Mouse (Mus musculus) stomach, embryonic 15.5 days (tissue): ENCODE measurements around the gene Mief1. TPM values are rescaled to one million over a fixed set of nuclear protein-coding genes. Genes with fewer than 3 reads are reported as not detected.

Experiments
- ATAC-seq: fragments of 200-750 bp; cut with Nextera tagmentation; 2 replicates; pipeline ENCODE4 v1.8.0; 2017; ENCODE audit warnings: low read depth, moderate number of reproducible peaks, moderate TSS enrichment; ENCODE audit not compliant: insufficient read depth, low FRiP score
- H3K27ac ChIP-seq: fragments of 300-500 bp; sonication (generic); 2 replicates; pipeline ENCODE4 v1.5.1; 2015; ENCODE audit warnings: mild to moderate bottlenecking, inconsistent platforms
- H3K27me3 ChIP-seq: fragments of 300-500 bp; sonication (generic); replicated peaks from 2 replicates; pipeline ENCODE4 v1.6.1; 2015; ENCODE audit warnings: inconsistent platforms
- H3K36me3 ChIP-seq: fragments of 300-500 bp; sonication (generic); 2 replicates; pipeline ENCODE4 v1.6.1; 2015; ENCODE audit warnings: inconsistent platforms
- H3K4me1 ChIP-seq: fragments of 300-500 bp; sonication (generic); 2 replicates; pipeline ENCODE4 v1.6.1; 2015; ENCODE audit warnings: inconsistent platforms
- H3K4me2 ChIP-seq: fragments of 300-500 bp; sonication (generic); 2 replicates; pipeline ENCODE4 v1.6.1; 2015; ENCODE audit warnings: mild to moderate bottlenecking, inconsistent platforms
- H3K4me3 ChIP-seq: fragments of 300-500 bp; sonication (generic); replicated peaks from 2 replicates; pipeline ENCODE4 v1.5.1; 2015; ENCODE audit warnings: inconsistent platforms
- H3K9ac ChIP-seq: fragments of 300-500 bp; sonication (generic); 2 replicates; pipeline ENCODE4 v1.6.1; 2015; ENCODE audit warnings: inconsistent platforms
- H3K9me3 ChIP-seq: fragments of 300-500 bp; sonication (generic); 2 replicates; pipeline ENCODE4 v1.6.1; 2016; ENCODE audit warnings: inconsistent platforms
- WGBS: fragments of 180-500 bp; shearing (Covaris S2); methylation state at CpG from one replicate; pipeline ENCODE4 v1.1.7; 2015; 5-methylcytosine and 5-hydroxymethylcytosine counted together
- polyA plus RNA-seq: library from polyadenylated mRNA; unstranded; fragments of >200 nt; fragmentation: Nextera tagmentation; extraction: Ambion mirVana; gene quantifications from 2 replicates; pipeline ENCODE4 v1.2.1, GENCODE M21; 2015

Gene Mief1
- polyA plus RNA-seq, 1 experiment from 2014 or later, result 28.2 TPM

DNA sequence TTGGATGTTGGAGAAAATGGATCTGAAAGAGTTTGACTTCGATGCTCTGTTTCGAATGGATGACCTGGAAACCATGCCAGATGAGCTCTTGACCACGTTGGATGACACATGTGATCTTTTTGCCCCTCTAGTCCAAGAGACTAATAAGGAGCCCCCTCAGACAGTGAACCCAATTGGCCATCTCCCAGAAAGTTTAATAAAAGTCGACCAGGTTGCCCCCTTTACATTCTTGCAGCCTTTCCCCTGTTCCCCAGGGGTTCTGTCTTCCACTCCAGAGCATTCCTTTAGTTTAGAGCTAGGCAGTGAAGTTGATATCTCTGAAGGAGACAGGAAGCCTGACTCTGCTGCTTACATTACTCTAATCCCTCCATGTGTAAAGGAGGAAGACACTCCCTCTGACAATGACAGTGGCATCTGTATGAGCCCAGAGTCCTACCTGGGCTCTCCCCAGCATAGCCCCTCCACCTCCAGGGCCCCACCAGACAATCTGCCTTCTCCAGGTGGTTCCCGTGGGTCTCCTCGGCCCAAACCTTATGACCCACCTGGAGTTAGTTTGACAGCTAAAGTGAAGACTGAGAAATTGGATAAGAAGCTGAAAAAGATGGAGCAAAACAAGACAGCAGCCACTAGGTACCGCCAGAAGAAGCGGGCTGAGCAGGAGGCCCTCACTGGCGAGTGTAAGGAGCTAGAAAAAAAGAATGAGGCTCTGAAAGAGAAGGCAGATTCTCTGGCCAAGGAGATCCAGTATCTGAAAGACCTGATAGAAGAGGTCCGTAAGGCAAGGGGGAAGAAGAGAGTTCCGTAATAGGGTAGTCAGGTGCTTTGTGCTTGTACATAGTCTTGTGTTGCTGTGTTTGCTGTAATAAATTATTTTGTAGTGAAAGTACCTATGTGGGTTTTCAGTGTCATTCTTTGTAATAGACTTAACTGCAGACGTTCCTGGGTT, 23.1 kb downstream of the Mief1 start:
- peak overlapping the region; percentile 100 for H3K9ac ChIP-seq
- H3K27ac ChIP-seq, result peak overlapping the region; percentile 97
- ATAC-seq, result no peak
- H3K4me1 ChIP-seq, result peaks cover 32% of the 10 kb centered on the region
- H3K9me3 ChIP-seq, result no peaks in the 10 kb centered on the region
- no peaks in the 10 kb centered on the region for H3K27me3 ChIP-seq
- H3K4me3 ChIP-seq, result peak overlapping the region; percentile 97
- peaks cover 23% of the 10 kb centered on the region for H3K36me3 ChIP-seq
- WGBS, result 48% methylated on average over 12 of the region's 12 CpGs
- H3K4me2 ChIP-seq, result peak overlapping the region; percentile 84

DNA sequence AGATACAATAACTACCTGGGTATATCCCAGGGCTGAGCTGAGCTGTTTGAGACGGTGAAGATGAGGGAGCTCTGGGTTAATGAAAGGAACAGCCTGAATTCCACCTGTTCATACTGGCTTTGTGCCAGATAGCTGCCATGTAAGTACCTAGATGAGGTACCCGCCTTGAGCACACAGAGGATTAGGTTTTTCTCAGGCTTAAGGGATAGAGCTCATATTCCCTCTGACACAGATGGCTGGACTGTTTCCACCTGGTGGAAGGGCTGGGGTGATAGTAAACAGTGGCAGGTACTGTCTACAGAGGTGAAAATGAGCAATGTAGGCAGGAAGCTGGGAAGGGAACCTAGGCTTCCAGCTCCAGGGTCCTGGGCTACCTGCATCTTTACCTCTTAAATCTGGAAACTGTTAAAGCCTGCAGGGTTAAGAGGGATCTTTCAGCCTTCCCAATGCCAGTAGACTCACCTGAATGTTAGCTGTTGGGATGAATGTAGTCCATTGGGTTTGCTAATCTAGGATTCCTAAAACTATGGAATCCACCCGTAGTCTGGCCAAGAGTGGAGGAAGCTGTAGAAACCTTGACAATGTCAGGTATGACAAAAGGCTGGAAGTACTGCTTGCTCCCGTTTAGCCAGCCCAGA, 23.9 kb downstream of the Mief1 start:
- ATAC-seq, result no peak
- Histone ChIP-seq H3K9me3 (no peaks in the 10 kb centered on the region), H3K9ac (0 out of 2 replicates have a peak overlapping the region, but pooled peaks have one; percentile 8), H3K36me3 (peaks cover 23% of the 10 kb centered on the region), H3K27me3 (no peaks in the 10 kb centered on the region), H3K27ac (peak overlapping the region; percentile 97), H3K4me2 (peak overlapping the region; percentile 84), H3K4me3 (no peak overlapping the region), H3K4me1 (peaks cover 36% of the 10 kb centered on the region)
- 17% methylated on average over 4 of the region's 4 CpGs for WGBS

DNA sequence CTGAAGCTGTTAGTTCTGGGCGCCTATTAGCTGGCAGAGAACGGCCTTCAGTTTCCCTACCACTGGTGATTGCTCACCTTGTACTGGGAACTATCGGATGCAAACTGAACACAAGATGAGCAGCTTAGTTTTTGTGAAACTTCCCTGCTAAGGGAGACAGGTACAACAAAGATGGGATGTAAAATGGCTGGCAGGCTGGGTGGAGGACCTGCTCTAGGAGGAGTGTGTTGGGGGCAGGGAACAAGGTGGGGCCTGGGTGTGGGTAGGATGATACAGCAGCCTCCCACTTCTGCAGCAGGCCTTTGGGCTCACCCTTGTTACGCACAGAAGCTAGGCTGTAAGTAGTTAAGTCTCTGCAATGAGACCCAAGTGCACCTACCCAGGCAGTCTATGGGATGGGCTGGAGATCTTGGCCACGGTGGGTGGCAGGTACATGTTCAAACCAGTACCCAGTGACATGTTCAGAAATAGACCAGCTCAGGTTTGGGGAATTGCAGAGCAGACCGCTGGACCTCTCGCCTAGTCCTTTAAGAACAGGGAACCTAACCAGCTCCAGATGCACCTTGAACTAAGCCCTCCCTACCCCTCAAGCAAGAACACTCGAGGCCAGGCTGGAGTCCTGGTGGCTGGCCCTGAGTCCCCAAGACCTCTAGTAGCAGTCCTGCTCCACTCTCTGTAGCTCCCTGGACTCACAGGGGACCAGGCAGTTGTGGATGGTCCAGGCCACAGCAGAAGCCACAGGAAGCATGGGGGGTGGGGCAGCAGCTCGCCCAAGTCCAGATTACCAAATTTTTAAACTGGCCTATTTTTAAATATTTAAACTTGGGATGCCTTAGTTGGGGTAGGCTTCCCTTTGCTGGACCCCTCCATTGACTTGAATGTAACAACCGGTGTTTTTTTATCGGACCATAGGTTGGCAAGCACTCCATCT, 24.7 kb downstream of the Mief1 start:
- ATAC-seq, result no peak
- 49% methylated on average over 11 of the region's 11 CpGs for WGBS
- no peak overlapping the region for H3K4me3 ChIP-seq
- H3K9ac ChIP-seq, result no peak overlapping the region
- H3K9me3 ChIP-seq, result no peaks in the 10 kb centered on the region
- peak overlapping the region; percentile 97 for H3K27ac ChIP-seq
- H3K36me3 ChIP-seq, result peaks cover 23% of the 10 kb centered on the region
- peaks cover 44% of the 10 kb centered on the region for H3K4me1 ChIP-seq
- H3K4me2 ChIP-seq, result peak overlapping the region; percentile 84; the same call in 1 of the 2 replicates
- H3K27me3 ChIP-seq, result no peaks in the 10 kb centered on the region

DNA sequence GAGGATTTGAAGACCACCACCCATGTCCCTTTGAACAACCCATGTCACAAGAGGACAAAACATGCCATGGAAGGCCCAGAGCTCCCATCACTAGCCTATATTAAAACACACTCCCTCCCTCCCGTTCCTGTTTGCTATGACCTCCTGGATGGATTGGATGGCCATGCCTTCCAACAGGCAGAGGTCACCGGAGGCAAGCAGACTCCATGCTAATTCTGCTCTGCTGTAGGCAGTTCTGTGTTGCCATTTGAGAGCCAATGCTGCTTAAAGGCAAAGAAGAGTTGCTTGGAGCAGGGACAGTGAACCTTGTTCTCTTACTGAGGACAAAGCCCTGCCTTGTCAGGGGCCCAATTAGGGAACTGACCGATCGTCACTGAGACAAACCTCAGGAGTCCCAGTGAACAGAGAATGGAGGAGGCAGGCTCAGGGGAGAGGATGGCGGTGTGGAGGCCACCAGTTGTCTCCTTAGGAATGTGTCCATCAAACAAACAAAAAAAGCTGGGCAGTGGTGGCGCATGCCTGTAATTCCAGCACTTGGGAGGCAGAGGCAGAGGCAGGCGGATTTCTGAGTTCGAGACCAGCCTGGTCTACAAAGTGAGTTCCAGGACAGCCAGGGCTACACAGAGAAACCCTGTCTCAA, 25.7 kb downstream of the Mief1 start:
- no peak for ATAC-seq
- no peaks in the 10 kb centered on the region for H3K27me3 ChIP-seq
- H3K9ac ChIP-seq, result no peak overlapping the region
- H3K9me3 ChIP-seq, result no peaks in the 10 kb centered on the region
- peaks cover 23% of the 10 kb centered on the region for H3K36me3 ChIP-seq
- no peak overlapping the region for H3K4me3 ChIP-seq
- peaks cover 40% of the 10 kb centered on the region for H3K4me1 ChIP-seq
- 72% methylated on average over 8 of the region's 8 CpGs for WGBS
- H3K4me2 ChIP-seq, result no peak overlapping the region
- H3K27ac ChIP-seq, result peak overlapping the region; percentile 97; the same call in 1 of the 2 replicates

DNA sequence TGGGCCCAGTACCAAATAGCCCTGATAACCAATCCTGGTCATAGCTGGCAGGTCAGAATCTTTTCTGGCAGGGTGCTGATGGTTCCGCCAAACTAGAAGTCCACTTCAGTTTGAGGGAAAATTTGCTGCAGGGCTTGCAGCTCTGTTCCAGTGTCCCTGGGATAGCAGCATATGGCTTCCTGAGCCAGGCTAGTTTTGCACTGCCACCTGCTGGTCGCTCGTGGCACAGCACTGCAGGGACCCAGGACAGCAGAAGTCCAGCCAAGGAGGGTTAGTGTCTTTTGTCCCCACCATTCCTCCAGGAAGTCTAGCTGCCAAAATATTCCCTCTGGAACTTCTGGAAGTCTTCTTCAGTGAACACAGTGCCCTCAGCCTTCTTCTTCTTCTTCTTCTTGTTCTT, 26.9 kb downstream of the Mief1 start:
- no peak overlapping the region for H3K27ac ChIP-seq
- H3K36me3 ChIP-seq, result peaks cover 23% of the 10 kb centered on the region
- WGBS, result 7% methylated on average over 3 of the region's 3 CpGs
- H3K4me2 ChIP-seq, result no peak overlapping the region
- peaks cover 40% of the 10 kb centered on the region for H3K4me1 ChIP-seq
- H3K9ac ChIP-seq, result no peak overlapping the region
- ATAC-seq, result no peak
- no peaks in the 10 kb centered on the region for H3K27me3 ChIP-seq
- no peak overlapping the region for H3K4me3 ChIP-seq
- no peaks in the 10 kb centered on the region for H3K9me3 ChIP-seq

DNA sequence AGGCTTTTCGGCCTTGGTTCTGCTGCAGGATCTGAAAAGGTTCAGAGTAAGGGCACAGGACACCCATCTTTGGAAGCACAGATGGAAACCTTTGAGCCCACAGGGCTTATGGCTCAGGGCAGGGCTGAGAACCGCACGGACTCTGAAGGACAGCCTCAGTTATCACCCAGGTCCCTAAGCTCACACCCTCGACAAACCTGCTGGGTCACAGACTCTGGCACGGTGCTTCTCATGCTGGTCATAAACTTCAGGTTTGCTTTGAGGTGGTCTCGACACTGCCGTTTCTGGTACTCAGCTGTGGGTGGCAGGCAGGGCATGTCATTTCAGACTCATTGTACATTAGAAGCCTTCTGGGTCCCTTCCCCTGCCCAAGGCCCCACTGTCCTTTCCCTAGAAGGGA, 27.3 kb downstream of the Mief1 start:
- WGBS, result 82% methylated on average over 7 of the region's 7 CpGs
- no peak overlapping the region for H3K4me3 ChIP-seq
- no peak overlapping the region for H3K9ac ChIP-seq
- H3K9me3 ChIP-seq, result no peaks in the 10 kb centered on the region
- H3K4me2 ChIP-seq, result no peak overlapping the region
- H3K36me3 ChIP-seq, result peaks cover 23% of the 10 kb centered on the region
- H3K4me1 ChIP-seq, result peaks cover 40% of the 10 kb centered on the region
- H3K27ac ChIP-seq, result no peak overlapping the region
- ATAC-seq, result no peak
- no peaks in the 10 kb centered on the region for H3K27me3 ChIP-seq

DNA sequence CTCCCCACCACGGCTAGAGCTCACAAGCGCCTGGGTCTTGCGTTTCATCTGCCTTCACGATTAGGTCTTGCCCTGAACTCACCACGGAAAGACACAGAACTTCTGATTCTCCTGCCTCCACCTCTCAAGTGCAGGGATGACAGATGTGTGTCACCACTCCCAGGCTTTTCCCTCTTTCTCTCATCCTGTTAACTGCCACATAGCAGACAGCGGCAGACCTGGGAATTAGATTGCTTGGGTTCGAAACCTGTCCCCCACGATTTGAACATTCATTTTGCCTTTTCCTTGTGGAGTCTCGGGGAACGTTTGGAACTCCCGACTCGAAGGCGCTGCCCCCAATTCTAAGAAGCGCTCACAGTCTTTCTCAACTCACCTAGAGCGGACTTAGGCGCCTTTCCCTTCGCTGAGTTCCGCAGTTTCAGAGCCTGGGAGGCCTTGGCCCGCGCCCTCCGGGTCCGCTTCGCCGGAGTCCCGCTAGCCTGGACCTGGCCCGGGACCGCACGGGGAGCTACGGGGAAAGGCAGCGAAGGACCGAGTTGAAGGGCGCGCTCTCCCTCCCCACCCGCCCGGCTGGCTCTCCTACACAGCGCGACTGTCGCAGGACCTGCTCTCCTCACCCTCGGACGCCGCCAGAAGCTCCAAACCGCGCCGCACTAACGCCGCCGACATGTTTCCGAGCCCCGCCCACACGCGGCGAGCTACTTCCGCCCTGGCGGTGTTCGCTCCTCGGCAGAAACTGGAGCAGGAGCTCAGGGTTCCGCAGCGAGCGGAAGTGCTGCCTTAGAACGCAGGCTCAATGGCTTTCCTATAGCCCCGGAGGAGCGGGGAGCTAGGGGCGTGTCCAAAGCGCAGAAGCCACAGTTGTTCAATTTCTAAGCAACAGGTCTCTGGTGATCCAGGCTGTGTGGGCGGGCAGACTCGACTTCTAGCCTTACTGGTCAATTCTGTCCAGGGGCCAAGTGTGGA, 30.1 kb downstream of the Mief1 start, which contains the start of gene Rps19bp1:
Gene Rps19bp1 (minus strand): TSS at position 706 of the 966 bp plus-strand sequence.
- peak; percentile 90 for ATAC-seq
- H3K9ac ChIP-seq, result peak within 1 kb of the TSS; percentile 74
- under 1% methylated on average over 66 of the region's 66 CpGs for WGBS

DNA sequence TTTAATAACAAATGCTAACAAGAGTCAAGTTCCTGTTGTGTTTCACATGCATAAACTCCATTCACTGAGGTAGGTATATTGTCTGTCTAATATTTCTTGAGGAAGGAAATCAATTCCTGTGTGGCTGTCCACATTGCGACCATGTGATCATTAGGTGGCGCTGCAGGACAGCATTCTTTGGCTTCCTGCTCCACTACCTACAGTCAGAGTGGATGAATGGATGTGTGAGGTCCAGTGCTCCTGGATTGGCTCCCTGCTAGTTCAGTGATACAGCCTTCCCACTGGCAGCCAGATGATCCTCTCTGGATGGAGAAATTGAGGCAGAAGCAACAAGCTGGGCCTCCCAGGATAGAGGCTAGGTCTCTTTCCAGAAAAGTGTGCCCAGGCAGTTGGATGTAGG, 32.5 kb downstream of the Mief1 start:
- no peak for ATAC-seq
- no peak overlapping the region for H3K27ac ChIP-seq
- 0% methylated on average over 2 of the region's 2 CpGs for WGBS
- H3K27me3 ChIP-seq, result no peaks in the 10 kb centered on the region
- no peak overlapping the region for H3K9ac ChIP-seq
- H3K36me3 ChIP-seq, result no peaks in the 10 kb centered on the region
- H3K4me2 ChIP-seq, result no peak overlapping the region
- H3K4me3 ChIP-seq, result no peak overlapping the region
- H3K9me3 ChIP-seq, result no peaks in the 10 kb centered on the region
- peaks cover 17% of the 10 kb centered on the region for H3K4me1 ChIP-seq

More for the DNA sequence above, 30.1 kb downstream of the Mief1 start, which contains the start of gene Rps19bp1:
- peak within 1 kb of the TSS; percentile 85 for H3K4me2 ChIP-seq
- no peaks in the 10 kb centered on the region for H3K27me3 ChIP-seq
- H3K9me3 ChIP-seq, result no peaks in the 10 kb centered on the region
- H3K4me1 ChIP-seq, result peaks cover 20% of the 10 kb centered on the region
- H3K36me3 ChIP-seq, result 0 out of 2 replicates have a peak, but pooled peaks cover 4% of the 10 kb centered on the region
- peak within 1 kb of the TSS; percentile 56 for H3K27ac ChIP-seq
- H3K4me3 ChIP-seq, result peak within 1 kb of the TSS; percentile 86

DNA sequence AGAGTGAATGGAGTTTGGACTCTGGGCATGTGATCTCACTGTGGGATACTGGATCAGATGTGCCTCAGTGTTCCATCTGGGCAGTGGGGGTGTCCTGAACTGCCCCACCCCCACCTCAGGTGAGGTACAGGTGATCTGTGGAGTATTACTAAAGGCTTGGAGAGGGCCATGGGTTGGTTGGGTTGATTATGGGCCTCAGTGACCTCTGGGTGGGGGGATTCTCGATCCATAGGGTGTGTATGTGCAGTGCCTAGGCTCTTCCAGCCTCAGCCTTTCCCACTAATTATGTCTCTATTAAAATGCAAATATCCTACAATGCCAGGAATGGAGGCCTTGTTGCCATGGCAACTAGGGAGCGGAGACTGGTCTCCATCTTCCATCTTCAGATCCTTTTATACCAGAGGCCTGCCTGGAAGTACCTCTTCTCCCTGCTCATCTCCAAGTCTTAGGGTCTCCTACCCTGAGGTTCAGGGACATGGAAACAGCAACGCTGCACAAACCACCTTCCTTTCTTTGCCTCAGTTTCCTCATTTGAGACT, 38.1 kb downstream of the Mief1 start:
- no peak for ATAC-seq
- Histone ChIP-seq H3K27me3 (no peaks in the 10 kb centered on the region), H3K4me1 (no peaks in the 10 kb centered on the region), H3K36me3 (no peaks in the 10 kb centered on the region), H3K9me3 (no peaks in the 10 kb centered on the region), H3K27ac (no peak overlapping the region), H3K9ac (no peak overlapping the region), H3K4me2 (no peak overlapping the region), H3K4me3 (no peak overlapping the region)
- WGBS, result 82% methylated on average over 3 of the region's 3 CpGs

DNA sequence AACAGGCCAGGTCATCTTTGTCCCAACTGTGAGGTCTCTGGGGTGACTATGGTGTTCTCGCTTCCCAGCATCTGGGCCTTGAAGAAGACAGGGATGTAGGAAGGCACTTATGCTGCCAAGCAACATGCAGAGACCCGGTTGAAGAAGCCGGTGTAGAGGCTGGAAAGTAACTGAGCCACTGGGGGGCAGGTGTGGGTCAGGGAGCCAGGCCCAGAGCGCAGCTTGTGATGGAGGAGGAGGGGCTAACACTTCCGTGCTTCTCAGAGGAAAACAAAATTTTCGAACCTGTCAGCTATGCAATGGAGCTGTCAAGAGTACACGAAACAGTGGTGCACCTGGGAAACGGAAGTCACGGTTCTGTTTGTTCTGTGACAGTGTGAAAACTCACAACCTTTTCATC, 43.3 kb downstream of the Mief1 start:
- H3K27me3 ChIP-seq, result no peaks in the 10 kb centered on the region; the same call in 1 of the 2 replicates
- no peak overlapping the region for H3K27ac ChIP-seq
- no peak overlapping the region for H3K9ac ChIP-seq
- H3K4me1 ChIP-seq, result no peaks in the 10 kb centered on the region
- 40% methylated on average over 9 of the region's 9 CpGs for WGBS
- no peak overlapping the region for H3K4me3 ChIP-seq
- no peaks in the 10 kb centered on the region for H3K36me3 ChIP-seq
- no peak for ATAC-seq
- no peak overlapping the region for H3K4me2 ChIP-seq
- no peaks in the 10 kb centered on the region for H3K9me3 ChIP-seq
